Mouse (Mus musculus) heart, embryonic 10.5 days (tissue): Measurements from ENCODE around the gene Tmprss11f. TPM values are rescaled to one million over a fixed set of nuclear protein-coding genes. Genes with fewer than 3 reads are reported as not detected.

Source experiments
- DNase-seq: peaks from one replicate; pipeline ENCODE4 v3.0.0-alpha.2; 2017; ENCODE audit warnings: low spot score
- H3K27ac ChIP-seq: fragments of 300-500 bp; sonication (generic); 2 replicates; pipeline ENCODE4 v1.5.1; 2016; ENCODE audit warnings: mild to moderate bottlenecking
- H3K27me3 ChIP-seq: fragments of 300-500 bp; sonication (generic); 2 replicates; pipeline ENCODE4 v1.6.1; 2016; ENCODE audit warnings: mild to moderate bottlenecking; ENCODE audit not compliant: poor library complexity, insufficient read depth, severe bottlenecking
- H3K36me3 ChIP-seq: fragments of 300-500 bp; sonication (generic); 2 replicates; pipeline ENCODE4 v1.6.1; 2016; ENCODE audit warnings: mild to moderate bottlenecking, moderate library complexity
- H3K4me1 ChIP-seq: fragments of 300-500 bp; sonication (generic); 2 replicates; pipeline ENCODE4 v1.6.1; 2016; ENCODE audit warnings: mild to moderate bottlenecking
- H3K4me3 ChIP-seq: fragments of 300-500 bp; sonication (generic); 2 replicates; pipeline ENCODE4 v1.5.1; 2016; ENCODE audit warnings: mild to moderate bottlenecking, moderate library complexity
- H3K9me3 ChIP-seq: fragments of 300-500 bp; sonication (generic); 2 replicates; pipeline ENCODE4 v1.6.1; 2016; ENCODE audit warnings: mild to moderate bottlenecking, moderate library complexity
- WGBS: fragments of 180-500 bp; shearing (Covaris S2); methylation state at CpG from one replicate; pipeline ENCODE4 v1.1.7; 2016; 5-methylcytosine and 5-hydroxymethylcytosine counted together
- polyA plus RNA-seq: library from polyadenylated mRNA; unstranded; fragments of >200 nt; fragmentation: Nextera tagmentation; extraction: Ambion mirVana; gene quantifications from 2 replicates; pipeline ENCODE4 v1.2.1, GENCODE M21; 2016

Gene Tmprss11f
- polyA plus RNA-seq, 1 experiment from 2014 or later: 0.04 TPM

GRCm38 (mm10) chr5:86511538-86511937 lies 120.7 kb downstream of the Tmprss11f start:
- no peak overlapping the region for H3K4me3 ChIP-seq
- WGBS: 77% methylated on average over 5 of the region's 5 CpGs
- H3K9me3 ChIP-seq: no peaks in the 10 kb centered on the region
- H3K36me3 ChIP-seq: no peaks in the 10 kb centered on the region
- no peak for DNase-seq
- H3K27ac ChIP-seq: no peak overlapping the region
- no peaks in the 10 kb centered on the region for H3K27me3 ChIP-seq
- no peaks in the 10 kb centered on the region for H3K4me1 ChIP-seq

- 85% methylated on average over 1 of the region's 1 CpGs for WGBS
Observed at GRCm38 (mm10) chr5:86493453-86493852, 138.8 kb downstream of the Tmprss11f start.

GRCm38 (mm10) chr5:86482562-86482961 lies 149.7 kb downstream of the Tmprss11f start:
- Histone ChIP-seq H3K27ac (no peak overlapping the region), H3K36me3 (no peaks in the 10 kb centered on the region), H3K9me3 (no peaks in the 10 kb centered on the region), H3K4me1 (no peaks in the 10 kb centered on the region), H3K27me3 (no peaks in the 10 kb centered on the region), H3K4me3 (no peak overlapping the region)
- 68% methylated on average over 2 of the region's 2 CpGs for WGBS
- DNase-seq: no peak

More at GRCm38 (mm10) chr5:86493453-86493852, 138.8 kb downstream of the Tmprss11f start:
- Histone ChIP-seq H3K9me3 (no peaks in the 10 kb centered on the region), H3K4me3 (no peak overlapping the region), H3K4me1 (no peaks in the 10 kb centered on the region), H3K27me3 (no peaks in the 10 kb centered on the region), H3K36me3 (no peaks in the 10 kb centered on the region), H3K27ac (no peak overlapping the region)
- no peak for DNase-seq

GRCm38 (mm10) chr5:86482031-86482430 lies 150.2 kb downstream of the Tmprss11f start:
- no peaks in the 10 kb centered on the region for H3K4me1 ChIP-seq
- H3K27me3 ChIP-seq: no peaks in the 10 kb centered on the region
- no peaks in the 10 kb centered on the region for H3K9me3 ChIP-seq
- WGBS: 80% methylated on average over 1 of the region's 1 CpGs
- H3K27ac ChIP-seq: no peak overlapping the region
- H3K36me3 ChIP-seq: no peaks in the 10 kb centered on the region
- no peak overlapping the region for H3K4me3 ChIP-seq
- no peak for DNase-seq

GRCm38 (mm10) chr5:86473859-86474258 lies 158.4 kb downstream of the Tmprss11f start:
- no peaks in the 10 kb centered on the region for H3K9me3 ChIP-seq
- H3K27me3 ChIP-seq: no peaks in the 10 kb centered on the region
- 81% methylated on average over 9 of the region's 9 CpGs for WGBS
- no peaks in the 10 kb centered on the region for H3K36me3 ChIP-seq
- H3K4me1 ChIP-seq: no peaks in the 10 kb centered on the region
- DNase-seq: no peak
- H3K4me3 ChIP-seq: no peak overlapping the region
- no peak overlapping the region for H3K27ac ChIP-seq

Other genes with a start within 250 kb of the Tmprss11f start
- gene Tmprss11a, start 163.4 kb downstream of the Tmprss11f start, polyA plus RNA-seq: not detected in 2 replicates
- not detected in 2 replicates for gene Tmprss11g, start 113.8 kb downstream of the Tmprss11f start, polyA plus RNA-seq
- gene Tmprss11b, start 43.9 kb upstream of the Tmprss11f start, polyA plus RNA-seq: not detected in 2 replicates
- not detected in 2 replicates for gene Tmprss11e, start 113.4 kb upstream of the Tmprss11f start, polyA plus RNA-seq
- 23.9 and 34.1 TPM in 2 replicates for gene Ythdc1, start 171.8 kb upstream of the Tmprss11f start, polyA plus RNA-seq